Mouse (Mus musculus) stomach, embryonic 16.5 days (tissue): ENCODE measurements at regions not wholly inside any gene's neighbourhood (a gene's known extent, or its start where the extent isn't known, plus 50 kb on each side); places are given as distances from the start of the nearest gene placed in this dataset.
A peak's percentile ranks its signal among the peaks of the same experiment; 100 is the strongest.

ENCODE experiments used
- ATAC-seq: fragments of 200-750 bp; cut with Nextera tagmentation; 2 replicates; pipeline ENCODE4 v1.8.0; 2017; ENCODE audit warnings: moderate number of reproducible peaks, moderate TSS enrichment; ENCODE audit not compliant: insufficient read depth, low FRiP score
- H3K27ac ChIP-seq: fragments of 300-500 bp; sonication (generic); 2 replicates; pipeline ENCODE4 v1.5.1; 2014; ENCODE audit warnings: low read length
- H3K27me3 ChIP-seq: fragments of 300-500 bp; sonication (generic); 2 replicates; pipeline ENCODE4 v1.6.1; 2014; ENCODE audit warnings: low read length, control low read depth, mixed read lengths; ENCODE audit not compliant: control insufficient read depth, insufficient read depth
- H3K36me3 ChIP-seq: fragments of 300-500 bp; sonication (generic); 2 replicates; pipeline ENCODE4 v1.6.1; 2014; ENCODE audit warnings: low read length; ENCODE audit not compliant: control insufficient read depth, insufficient read depth
- H3K4me1 ChIP-seq: fragments of 300-500 bp; sonication (generic); 2 replicates; pipeline ENCODE4 v1.6.1; 2014; ENCODE audit warnings: low read length, control low read depth, mixed read lengths; ENCODE audit not compliant: control insufficient read depth, insufficient read depth
- H3K4me2 ChIP-seq: fragments of 300-500 bp; sonication (generic); 2 replicates; pipeline ENCODE4 v1.6.1; 2014; ENCODE audit warnings: low read depth, low read length, mixed read lengths
- H3K4me3 ChIP-seq: fragments of 300-500 bp; sonication (generic); replicated peaks from 2 replicates; pipeline ENCODE4 v1.5.1; 2014; ENCODE audit warnings: mild to moderate bottlenecking, low read length
- H3K9ac ChIP-seq: fragments of 300-500 bp; sonication (generic); 2 replicates; pipeline ENCODE4 v1.6.1; 2014; ENCODE audit warnings: low read length
- H3K9me3 ChIP-seq: fragments of 300-500 bp; sonication (generic); replicated peaks from 2 replicates; pipeline ENCODE4 v1.6.1; 2016; ENCODE audit warnings: low read length, control low read depth; ENCODE audit not compliant: control insufficient read depth
- WGBS: fragments of 180-500 bp; shearing (Covaris S2); extraction: QIAGEN DNeasy Blood & Tissue Kit; methylation state at CpG from one replicate; pipeline ENCODE4 v1.1.7; 2014; 5-methylcytosine and 5-hydroxymethylcytosine counted together

DNA sequence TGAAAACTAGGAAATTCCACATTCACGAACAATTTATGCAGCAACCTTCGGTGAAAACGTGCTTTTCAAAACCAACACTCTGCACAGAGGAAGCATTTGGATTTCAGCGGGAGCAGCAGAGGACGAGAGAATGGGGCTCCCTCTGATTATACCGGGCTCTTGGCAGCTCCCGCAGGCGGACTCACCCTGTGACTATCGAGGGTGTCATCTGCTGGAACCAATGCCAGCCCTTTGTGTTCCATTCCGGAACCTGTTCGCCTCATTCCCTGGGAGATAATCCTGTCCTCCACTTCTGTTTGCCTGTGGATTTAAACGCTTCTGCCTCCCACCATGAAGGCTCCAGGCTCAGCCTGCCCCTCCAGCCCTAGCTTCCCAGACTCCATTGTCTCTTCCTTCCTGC, 77.1 kb downstream of the Utp18 start:
- Histone ChIP-seq H3K4me2 (no peak overlapping the region), H3K4me1 (no peaks in the 10 kb centered on the region), H3K9me3 (no peaks in the 10 kb centered on the region), H3K36me3 (no peaks in the 10 kb centered on the region), H3K4me3 (no peak overlapping the region), H3K9ac (no peak overlapping the region), H3K27me3 (no peaks in the 10 kb centered on the region), H3K27ac (no peak overlapping the region)
- 80% methylated on average over 12 of the region's 12 CpGs for WGBS
- no peak for ATAC-seq

DNA sequence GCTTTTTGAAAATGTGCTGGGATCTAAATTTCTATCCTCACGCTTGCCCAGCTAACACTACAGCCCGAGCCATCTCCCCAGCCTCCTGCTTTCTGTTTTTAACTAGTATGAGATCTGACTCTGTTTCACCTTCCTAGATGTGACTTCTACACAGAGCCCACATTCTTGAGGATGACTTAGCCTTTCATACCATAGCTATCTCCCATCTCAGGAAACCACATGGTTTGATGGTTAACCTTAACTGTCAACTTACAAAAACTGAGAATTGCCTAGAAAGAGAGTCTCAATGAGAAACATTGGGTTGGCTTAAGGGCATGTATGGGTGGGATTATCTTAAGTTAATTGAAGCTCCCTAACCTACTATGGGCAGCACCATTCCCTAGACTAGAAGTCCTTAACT, 78.4 kb downstream of the Utp18 start:
- no peak overlapping the region for H3K4me2 ChIP-seq
- H3K4me3 ChIP-seq, result no peak overlapping the region
- no peaks in the 10 kb centered on the region for H3K9me3 ChIP-seq
- ATAC-seq, result no peak
- WGBS, result 87% methylated on average over 2 of the region's 2 CpGs
- no peak overlapping the region for H3K27ac ChIP-seq
- H3K4me1 ChIP-seq, result no peaks in the 10 kb centered on the region
- no peaks in the 10 kb centered on the region for H3K36me3 ChIP-seq
- H3K27me3 ChIP-seq, result no peaks in the 10 kb centered on the region
- H3K9ac ChIP-seq, result no peak overlapping the region

DNA sequence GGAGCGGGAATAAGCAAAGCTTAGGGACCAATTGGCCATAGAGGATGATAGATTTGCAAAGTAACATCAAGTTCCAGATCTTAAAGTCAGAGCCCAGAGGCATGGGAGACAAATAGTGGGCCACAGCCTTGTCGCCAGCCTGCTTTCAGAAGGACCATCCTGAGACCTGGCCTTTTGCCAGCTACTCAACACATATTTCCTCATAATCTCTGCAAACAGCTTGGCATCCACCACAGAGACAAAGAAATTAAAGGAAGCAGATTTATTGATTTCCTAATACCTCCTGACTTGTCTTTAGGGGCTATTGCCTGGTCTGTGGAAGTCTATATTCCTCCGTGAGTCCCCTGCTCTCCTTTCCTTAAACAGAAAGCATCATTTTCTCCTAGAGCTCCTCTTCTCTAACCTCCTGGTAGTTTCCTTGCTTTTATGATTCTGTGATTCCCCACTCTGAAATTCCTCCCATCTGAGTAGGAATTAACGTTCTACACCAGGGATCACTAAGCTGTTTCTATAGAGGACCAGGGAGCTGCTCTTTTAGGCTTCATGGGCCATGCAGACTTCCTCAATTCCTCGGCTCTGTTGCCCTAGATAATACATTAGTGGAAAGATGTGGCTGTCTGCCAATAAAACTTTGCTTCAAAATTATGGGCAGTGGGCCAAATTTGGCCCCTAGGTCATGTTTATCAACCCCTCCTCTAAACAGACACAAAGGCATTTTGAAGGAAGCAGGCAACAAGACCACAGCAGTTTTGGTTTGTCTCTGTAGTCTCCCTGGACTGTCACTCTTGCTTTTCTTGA, 114.2 kb downstream of the Utp18 start:
- Histone ChIP-seq H3K36me3 (no peaks in the 10 kb centered on the region), H3K9me3 (no peaks in the 10 kb centered on the region), H3K27ac (no peak overlapping the region), H3K27me3 (no peaks in the 10 kb centered on the region), H3K4me1 (no peaks in the 10 kb centered on the region), H3K4me2 (no peak overlapping the region), H3K4me3 (no peak overlapping the region), H3K9ac (no peak overlapping the region)
- no peak for ATAC-seq
- 54% methylated on average over 5 of the region's 5 CpGs for WGBS

DNA sequence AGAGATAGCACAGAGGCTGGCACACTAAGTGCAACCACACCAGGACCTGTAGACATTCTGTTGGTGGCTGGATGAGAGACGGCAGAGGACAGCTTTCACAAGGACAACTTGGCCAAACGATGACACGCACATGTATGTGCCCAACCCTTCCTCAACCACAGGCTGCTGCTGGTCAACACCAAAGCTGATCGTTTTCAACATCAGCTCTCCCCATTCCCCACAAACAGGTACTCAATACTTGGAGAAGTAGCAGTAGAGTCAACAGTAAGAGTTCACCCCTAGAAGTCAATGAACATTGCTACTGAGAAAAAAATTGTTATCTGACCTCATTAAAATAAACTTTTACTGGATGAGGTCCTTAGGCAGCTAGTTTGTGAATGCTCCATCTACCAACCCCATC, 119.6 kb downstream of the Utp18 start:
- WGBS, result 91% methylated on average over 4 of the region's 4 CpGs

DNA sequence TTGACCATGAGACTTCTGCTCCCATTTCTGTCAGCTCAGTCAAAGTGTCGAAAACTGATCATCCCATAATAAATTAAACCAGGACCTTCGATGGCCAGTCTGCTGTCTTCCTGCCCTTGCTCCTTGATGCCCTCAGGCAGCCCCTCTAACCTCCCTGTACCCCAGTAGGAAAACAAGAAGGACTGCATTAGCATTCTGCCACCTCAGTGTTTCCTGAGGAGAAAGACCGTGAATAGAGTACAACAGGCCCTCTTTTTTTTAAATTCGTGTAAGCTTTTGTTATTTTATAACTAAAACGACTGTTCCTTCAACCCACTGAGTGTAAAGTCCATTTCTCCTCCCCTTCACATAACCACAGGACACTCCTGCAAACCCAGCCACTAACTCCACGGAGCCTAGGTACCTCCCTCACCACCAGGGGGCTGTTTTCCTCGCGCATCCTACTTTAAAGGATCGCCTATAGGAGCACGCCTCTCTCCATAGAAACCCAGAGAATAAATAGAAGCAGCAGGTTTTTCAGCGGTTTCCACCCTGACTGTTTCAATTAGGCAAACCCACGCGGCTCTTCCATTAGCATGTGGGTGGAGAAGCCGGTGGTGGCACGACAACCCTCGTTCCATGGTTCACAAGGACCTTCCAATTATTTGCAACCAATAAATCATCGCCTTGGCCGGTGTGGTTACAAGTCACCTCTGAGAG, 122.6 kb downstream of the Utp18 start:
- H3K4me3 ChIP-seq, result no peak overlapping the region
- H3K36me3 ChIP-seq, result no peaks in the 10 kb centered on the region
- H3K4me1 ChIP-seq, result no peaks in the 10 kb centered on the region
- peak overlapping the region; percentile 10; the same call in 1 of the 2 replicates for H3K4me2 ChIP-seq
- no peaks in the 10 kb centered on the region for H3K9me3 ChIP-seq
- H3K27ac ChIP-seq, result no peak overlapping the region
- no peaks in the 10 kb centered on the region for H3K27me3 ChIP-seq
- no peak for ATAC-seq
- WGBS, result 16% methylated on average over 18 of the region's 18 CpGs
- H3K9ac ChIP-seq, result no peak overlapping the region

More for the DNA sequence above, 119.6 kb downstream of the Utp18 start:
- Histone ChIP-seq H3K4me3 (no peak overlapping the region), H3K9me3 (no peaks in the 10 kb centered on the region), H3K27ac (no peak overlapping the region), H3K4me2 (no peak overlapping the region), H3K27me3 (no peaks in the 10 kb centered on the region), H3K9ac (no peak overlapping the region), H3K36me3 (no peaks in the 10 kb centered on the region), H3K4me1 (no peaks in the 10 kb centered on the region)
- ATAC-seq, result no peak

DNA sequence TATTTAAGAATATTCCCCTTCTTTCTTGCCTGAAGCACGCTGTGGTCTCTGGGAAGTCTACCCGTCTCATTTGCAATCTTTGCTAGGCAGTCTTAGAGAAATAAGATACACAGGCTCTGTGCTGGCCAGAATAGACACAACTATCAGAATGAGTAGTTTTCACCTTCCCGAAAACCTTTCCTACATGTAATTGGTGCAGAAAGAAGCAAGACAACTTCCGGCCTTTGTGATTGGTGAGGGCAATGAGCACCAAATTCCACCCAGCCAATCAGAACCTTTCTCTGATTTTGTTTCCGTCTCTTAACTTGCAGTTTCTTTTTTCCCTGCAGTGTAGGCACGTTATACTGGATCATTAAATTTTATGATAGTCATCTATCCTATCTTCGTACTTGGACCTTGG, 127.7 kb downstream of the Utp18 start:
- Histone ChIP-seq H3K4me3 (no peak overlapping the region), H3K4me2 (no peak overlapping the region), H3K9me3 (no peaks in the 10 kb centered on the region), H3K27me3 (no peaks in the 10 kb centered on the region), H3K27ac (no peak overlapping the region), H3K9ac (no peak overlapping the region), H3K4me1 (no peaks in the 10 kb centered on the region), H3K36me3 (no peaks in the 10 kb centered on the region)
- 84% methylated on average over 7 of the region's 7 CpGs for WGBS
- no peak for ATAC-seq

DNA sequence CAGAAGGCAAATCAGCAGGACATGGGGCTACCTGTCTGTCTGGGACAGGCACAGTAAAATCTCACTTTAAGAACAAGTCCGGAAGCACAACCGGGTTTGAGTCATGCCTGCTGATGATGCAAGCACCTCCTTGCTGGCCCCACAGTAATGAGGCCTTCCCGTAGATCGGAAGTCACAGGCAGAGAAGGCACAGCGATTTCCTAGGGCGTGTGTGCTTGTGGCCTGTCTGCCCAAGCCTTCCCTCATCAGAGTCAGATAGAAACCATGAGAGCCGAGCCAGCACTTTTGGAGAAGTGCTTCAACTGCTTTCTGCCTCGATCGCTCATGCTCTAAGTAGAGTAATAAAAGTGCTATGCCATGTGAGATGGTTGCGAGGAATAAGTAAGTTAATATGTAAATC, 148.9 kb downstream of the Utp18 start:
- H3K9me3 ChIP-seq, result no peaks in the 10 kb centered on the region
- whole genome bisulfite sequencing, result 88% methylated on average over 10 of the region's 10 CpGs
- ATAC-seq, result no peak
- no peak overlapping the region for H3K4me3 ChIP-seq
- H3K27ac ChIP-seq, result no peak overlapping the region
- H3K27me3 ChIP-seq, result no peaks in the 10 kb centered on the region
- H3K9ac ChIP-seq, result no peak overlapping the region
- no peak overlapping the region for H3K4me2 ChIP-seq
- H3K36me3 ChIP-seq, result no peaks in the 10 kb centered on the region
- H3K4me1 ChIP-seq, result no peaks in the 10 kb centered on the region

DNA sequence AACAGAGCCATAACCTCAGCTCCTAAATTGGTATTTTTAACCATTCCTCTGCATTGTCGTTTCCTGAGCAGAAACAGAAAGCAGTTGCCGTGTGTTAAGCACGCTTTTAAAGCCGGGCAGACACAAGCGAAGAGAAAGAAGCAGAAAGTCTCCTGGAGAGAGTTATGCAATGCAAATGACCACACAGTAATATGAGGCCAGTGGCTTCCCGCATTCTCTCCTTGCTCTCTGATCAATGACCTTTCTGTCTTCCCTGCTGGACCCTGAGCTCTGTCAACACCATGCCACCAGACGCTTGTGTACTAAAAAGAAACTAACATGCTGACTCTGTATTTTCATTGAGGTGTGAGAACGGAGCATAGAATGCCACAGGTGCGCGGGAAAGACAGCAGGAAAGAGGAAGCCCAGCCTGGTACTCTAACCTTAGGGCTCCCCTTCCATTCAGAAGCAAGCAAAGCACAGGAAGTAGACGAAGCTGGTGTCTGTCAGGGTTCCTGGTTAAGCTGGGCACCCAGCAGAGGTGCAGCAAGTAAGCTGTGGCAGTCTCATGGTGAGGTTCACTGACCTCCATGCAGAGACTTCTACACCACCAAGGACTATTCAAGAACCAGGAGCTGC, 151.9 kb downstream of the Utp18 start:
- H3K27ac ChIP-seq, result no peak overlapping the region
- WGBS, result 50% methylated on average over 11 of the region's 11 CpGs
- H3K4me1 ChIP-seq, result no peaks in the 10 kb centered on the region
- no peaks in the 10 kb centered on the region for H3K36me3 ChIP-seq
- no peaks in the 10 kb centered on the region for H3K9me3 ChIP-seq
- ATAC-seq, result no peak
- no peaks in the 10 kb centered on the region for H3K27me3 ChIP-seq
- H3K4me2 ChIP-seq, result no peak overlapping the region
- H3K9ac ChIP-seq, result no peak overlapping the region
- no peak overlapping the region for H3K4me3 ChIP-seq

DNA sequence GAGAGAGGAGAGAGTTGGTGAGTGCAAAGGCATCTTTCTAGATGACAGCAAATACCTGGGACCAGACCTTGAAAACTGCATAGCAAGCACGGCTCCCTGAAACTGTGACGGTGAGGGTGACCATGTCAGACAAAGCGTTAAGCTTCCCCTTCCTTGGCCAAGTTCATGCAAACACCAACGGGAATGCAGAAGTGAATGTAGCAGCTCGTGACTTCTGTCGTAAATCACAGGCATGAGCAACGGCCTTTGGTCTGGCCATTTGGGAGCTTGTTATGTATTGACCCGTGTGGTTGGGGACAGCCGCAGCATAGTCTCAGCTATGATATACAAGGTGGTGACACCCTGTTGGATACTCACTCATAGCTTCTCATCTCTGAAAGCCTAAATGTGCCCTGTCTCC, 156.4 kb downstream of the Utp18 start:
- no peak for ATAC-seq
- 70% methylated on average over 9 of the region's 9 CpGs for WGBS

More for the DNA sequence above, 156.4 kb downstream of the Utp18 start:
- Histone ChIP-seq H3K4me2 (no peak overlapping the region), H3K4me1 (no peaks in the 10 kb centered on the region), H3K9ac (no peak overlapping the region), H3K27me3 (no peaks in the 10 kb centered on the region), H3K27ac (no peak overlapping the region), H3K36me3 (no peaks in the 10 kb centered on the region), H3K9me3 (no peaks in the 10 kb centered on the region), H3K4me3 (no peak overlapping the region)
